Mouse (Mus musculus) heart, postnatal 10 days (tissue): ENCODE data around the gene Dock3. TPM values are rescaled to one million over a fixed set of nuclear protein-coding genes. Genes with fewer than 3 reads are reported as not detected.
"Not testable (repeated sequence)": the region's sequence is repeated elsewhere in the genome, so short reads cannot be mapped to it uniquely, and the experiment has no call there.

Source experiments
- DNase-seq, 2 experiments: peaks; one replicate each; pipeline ENCODE4 v3.0.0; 2021
- intact Hi-C: fragments of 180-260 bp; cut with DNase I; formaldehyde crosslinking; loops from one replicate; pipeline ENCODE4 v1.15.1; 2025
- total RNA-seq, 2 experiments: library from RNA; stranded (reverse); gene quantifications; 2 replicates each; pipeline ENCODE4 v1.2.3; 2021

Gene Dock3
- total RNA-seq, 2 experiments from 2014 or later = 1.1 to 1.4 TPM

- DNase-seq = no peak
- intact Hi-C loops = no loop called here
These were observed 132.2 kb downstream of the Dock3 start for GRCm38 (mm10) chr9:107099487-107099886.

GRCm38 (mm10) chr9:107089451-107089850 is 142.3 kb downstream of the Dock3 start:
- intact Hi-C loops, DNase-seq: not testable (repeated sequence)

GRCm38 (mm10) chr9:107087531-107087930 is 144.2 kb downstream of the Dock3 start:
- intact Hi-C loops = no loop called here
- no peak for DNase-seq

- intact Hi-C loops = no loop called here
- no peak for DNase-seq
These were observed 193.8 kb downstream of the Dock3 start for GRCm38 (mm10) chr9:107037947-107038346.

- DNase-seq = no peak
- intact Hi-C loops = no loop called here
These were observed 204.1 kb downstream of the Dock3 start for GRCm38 (mm10) chr9:107027586-107027985.

GRCm38 (mm10) chr9:107009841-107010240 is 221.9 kb downstream of the Dock3 start:
- no peak for DNase-seq
- intact Hi-C loops = no loop called here

- DNase-seq = peak in 1 of 2 experiments; percentile 2
- intact Hi-C loops = no loop called here
These were observed 228.5 kb downstream of the Dock3 start for GRCm38 (mm10) chr9:107003187-107003586.

GRCm38 (mm10) chr9:106970742-106971141 is 261.0 kb downstream of the Dock3 start:
- intact Hi-C loops = loop anchor here (2.0 kb wide), 1 partner anchor 320 kb away; no protein-coding TSS in a partner anchor
- peak; percentile 13 to 40 for DNase-seq

GRCm38 (mm10) chr9:106958452-106958851 is 273.3 kb downstream of the Dock3 start:
- intact Hi-C loops = no loop called here
- peak in 1 of 2 experiments; percentile 12 for DNase-seq

- DNase-seq = no peak
These were observed 276.2 kb downstream of the Dock3 start for GRCm38 (mm10) chr9:106955486-106955885.

GRCm38 (mm10) chr9:106934998-106935397 is 296.7 kb downstream of the Dock3 start:
- no peak for DNase-seq
- intact Hi-C loops = no loop called here

More at GRCm38 (mm10) chr9:106955486-106955885, 276.2 kb downstream of the Dock3 start:
- intact Hi-C loops = no loop called here

- intact Hi-C loops = no loop called here
- no peak for DNase-seq
These were observed 316.8 kb downstream of the Dock3 start for GRCm38 (mm10) chr9:106914878-106915277.

- DNase-seq = no peak
- intact Hi-C loops = no loop called here
These were observed 317.9 kb downstream of the Dock3 start for GRCm38 (mm10) chr9:106913759-106914158.

GRCm38 (mm10) chr9:106911624-106912023 is 320.1 kb downstream of the Dock3 start:
- intact Hi-C loops = no loop called here
- DNase-seq = no peak

- intact Hi-C loops = loop anchor here (10.0 kb wide), 1 partner anchor 606 kb away; no protein-coding TSS in a partner anchor
These were observed 323.0 kb downstream of the Dock3 start for GRCm38 (mm10) chr9:106908715-106909114.

GRCm38 (mm10) chr9:106908174-106908573 is 323.5 kb downstream of the Dock3 start:
- DNase-seq = no peak
- intact Hi-C loops = loop anchor here (10.0 kb wide), 1 partner anchor 607 kb away; no protein-coding TSS in a partner anchor

More at GRCm38 (mm10) chr9:106908715-106909114, 323.0 kb downstream of the Dock3 start:
- no peak for DNase-seq

GRCm38 (mm10) chr9:106906597-106906996 is 325.1 kb downstream of the Dock3 start:
- intact Hi-C loops = loop anchor here (10.0 kb wide), 1 partner anchor 608 kb away; no protein-coding TSS in a partner anchor
- no peak for DNase-seq

GRCm38 (mm10) chr9:106903791-106904134 is 327.9 kb downstream of the Dock3 start:
- peak; percentile 58 to 71 for DNase-seq
- intact Hi-C loops = loop anchor here (1.0 to 10.0 kb wide), 6 partner anchors 259 to 611 kb away; partner anchors contain the start of genes Dock3 and Hemk1

GRCm38 (mm10) chr9:106903099-106903790 is 328.5 kb downstream of the Dock3 start:
- DNase-seq = no peak
- intact Hi-C loops = loop anchor here (1.0 to 10.0 kb wide), 6 partner anchors 259 to 612 kb away; partner anchors contain the start of genes Dock3 and Hemk1

GRCm38 (mm10) chr9:106901596-106901995 is 330.1 kb downstream of the Dock3 start:
- DNase-seq = no peak
- intact Hi-C loops = loop anchor here (5.0 to 10.0 kb wide), 5 partner anchors 261 to 613 kb away; partner anchors contain the start of genes Dock3 and Hemk1

- no peak for DNase-seq
- intact Hi-C loops = no loop called here
These were observed 332.8 kb downstream of the Dock3 start for GRCm38 (mm10) chr9:106898901-106899300.

- intact Hi-C loops = loop anchor here (5.0 kb wide), 1 partner anchor 449 kb away; the partner anchor contains the start of gene 6430571L13Rik
These were observed 338.4 kb downstream of the Dock3 start for GRCm38 (mm10) chr9:106893327-106893726.

More at GRCm38 (mm10) chr9:106893327-106893726, 338.4 kb downstream of the Dock3 start:
- no peak for DNase-seq
